Mouse (Mus musculus) brain, embryonic 14.5 days (tissue): ENCODE measurements at regions not wholly inside any gene's neighbourhood (a gene's known extent, or its start where the extent isn't known, plus 50 kb on each side); places are given as distances from the start of the nearest gene placed in this dataset.

Experiments
- CTCF ChIP-seq: fragments of 200-500 bp; IDR thresholded peaks from 2 replicates; pipeline ENCODE4 v1.5.1; 2012; ENCODE audit warnings: inconsistent platforms, mild to moderate bottlenecking, moderate library complexity, borderline replicate concordance; ENCODE audit not compliant: insufficient read depth, insufficient read length; ENCODE audit errors: extremely low read depth
- POLR2A ChIP-seq: fragments of 200-500 bp; IDR thresholded peaks from 2 replicates; pipeline ENCODE4 v1.6.1; 2012; ENCODE audit warnings: mild to moderate bottlenecking, inconsistent platforms, borderline replicate concordance; ENCODE audit not compliant: poor library complexity, insufficient read depth, insufficient read length, severe bottlenecking; ENCODE audit errors: extremely low read depth

DNA sequence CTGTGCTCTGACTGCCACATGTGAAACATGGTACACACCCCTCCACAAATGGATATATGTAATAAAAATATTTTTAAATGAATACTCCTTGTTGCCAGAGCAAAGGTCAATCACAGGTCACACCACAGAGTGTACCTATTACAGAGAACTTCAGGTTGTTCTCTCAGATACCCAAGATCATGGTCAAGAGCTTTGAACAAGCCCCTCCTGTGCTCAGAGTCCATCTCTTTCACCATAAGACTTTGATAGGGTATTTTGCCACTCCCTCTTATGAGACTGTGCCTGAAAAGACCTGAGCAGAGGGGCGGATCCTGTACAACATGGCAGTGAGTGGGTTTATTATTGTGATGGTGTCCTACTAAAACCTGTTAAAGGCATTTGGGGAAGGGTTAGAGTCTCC is 249.3 kb downstream of the Rnf152 start:
- TF ChIP-seq CTCF (no peak), POLR2A (no peak)
